Mouse (Mus musculus) layer of hippocampus, adult 11-12 months (tissue): ENCODE measurements around the gene Nacc1.

Experiments
- DNase-seq: peaks from one replicate; pipeline ENCODE4 v3.0.0; 2022; ENCODE audit warnings: low spot score

The Nacc1 gene

DNA sequence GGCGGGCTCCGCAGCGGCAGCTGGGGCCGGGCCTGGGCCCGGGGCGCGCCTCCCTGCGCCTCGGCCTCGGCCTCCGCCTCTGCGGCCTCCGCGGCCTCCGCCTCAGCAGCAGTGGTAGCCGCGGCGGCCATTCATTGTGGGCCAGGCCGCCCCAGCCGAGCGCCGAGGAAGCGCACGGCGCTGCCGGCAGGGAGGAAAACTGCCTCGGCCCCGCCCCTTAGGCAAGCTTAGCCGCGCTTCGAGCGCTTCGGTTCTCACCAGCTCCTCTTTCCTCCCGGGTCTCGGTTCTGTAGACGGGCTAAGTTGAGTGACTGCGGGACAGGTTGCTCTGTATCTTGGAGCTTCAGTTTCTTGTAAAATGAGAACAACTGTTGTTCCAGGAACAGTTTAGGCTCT lies at the start of gene Nacc1:
TSS of gene Nacc1 (minus strand) at position 158 of the 396 bp plus-strand sequence.
- DNase-seq, result peak; percentile 83

DNA sequence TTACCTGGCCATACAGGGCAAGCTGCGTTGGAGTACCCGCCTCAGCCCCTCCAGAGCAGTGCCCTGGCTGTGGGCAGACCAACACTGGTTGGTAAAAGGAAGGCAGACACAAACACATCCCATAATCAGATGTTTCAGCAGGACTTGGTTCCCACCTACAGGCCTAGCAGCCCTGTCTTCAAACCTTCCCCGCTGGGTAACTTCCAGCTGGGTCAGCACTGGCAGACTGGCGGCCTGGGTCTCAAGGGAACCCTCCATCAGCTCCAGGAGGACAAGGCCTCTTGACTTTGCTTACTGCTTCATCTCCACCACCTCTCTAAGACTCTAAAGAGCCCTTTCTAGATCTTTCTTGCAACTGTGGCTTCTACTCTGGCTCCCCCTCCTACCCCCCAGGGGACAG lies 48.9 kb upstream of the Nacc1 start:
- no peak for DNase-seq

DNA sequence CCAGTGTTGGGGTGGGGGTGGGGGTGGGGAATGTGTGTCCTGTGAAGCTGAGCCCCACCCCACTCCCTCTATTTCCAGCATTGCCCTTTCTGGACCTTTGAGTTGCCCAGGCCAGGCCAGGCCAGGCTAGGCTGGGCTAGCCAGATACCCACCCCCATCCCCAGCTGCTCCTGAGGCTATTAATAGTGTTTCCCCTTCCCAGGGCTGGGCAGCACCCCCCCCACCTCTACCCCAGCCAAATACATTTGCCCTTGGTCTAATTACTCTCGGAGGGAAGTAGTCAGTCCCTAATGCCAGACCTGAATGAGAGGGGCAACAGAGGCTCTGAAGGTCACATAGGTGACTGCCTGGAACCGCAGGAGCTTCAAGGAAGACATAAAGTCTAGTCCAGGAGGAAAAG lies 47.9 kb upstream of the Nacc1 start:
- DNase-seq, result no peak

DNA sequence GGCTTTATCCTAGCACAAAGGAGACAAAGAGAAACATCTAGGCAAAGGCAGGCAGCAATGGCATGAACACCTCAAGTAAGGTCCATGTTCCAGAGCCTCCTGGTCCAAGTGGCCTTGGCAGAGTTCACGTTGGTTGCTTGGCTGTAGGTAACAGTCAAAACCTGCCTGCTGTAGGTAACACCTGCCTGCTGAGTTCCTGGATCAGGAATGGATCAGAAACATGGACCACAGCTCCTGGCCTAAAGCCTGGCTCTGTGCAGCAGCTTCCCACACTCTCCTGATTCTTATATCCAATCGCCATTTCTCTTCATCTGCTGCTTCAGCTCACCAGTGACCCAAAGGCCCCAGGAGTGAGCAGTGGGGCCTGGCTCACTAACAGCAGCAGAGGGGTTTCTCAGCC lies 47.0 kb upstream of the Nacc1 start:
- DNase-seq, result no peak

DNA sequence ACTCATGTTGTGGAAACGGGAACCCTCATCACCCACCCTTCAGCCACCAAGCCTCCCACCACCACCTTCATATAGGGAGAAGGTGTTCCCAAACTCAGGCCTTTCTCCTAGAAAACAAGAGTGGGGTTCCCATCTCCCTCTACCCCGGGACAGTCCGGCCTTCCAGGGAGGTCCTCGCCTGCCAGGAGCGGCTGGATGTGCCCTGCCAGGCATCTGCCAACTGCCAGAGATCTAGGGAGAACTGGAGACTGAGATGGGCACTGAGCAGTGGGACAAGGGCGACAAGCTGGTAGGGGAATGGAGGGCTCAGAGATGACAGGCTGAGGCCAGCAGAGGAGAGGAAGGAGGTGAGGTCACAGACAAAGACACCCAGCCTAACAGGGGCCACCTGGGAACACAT lies 46.3 kb upstream of the Nacc1 start:
- DNase-seq, result no peak

DNA sequence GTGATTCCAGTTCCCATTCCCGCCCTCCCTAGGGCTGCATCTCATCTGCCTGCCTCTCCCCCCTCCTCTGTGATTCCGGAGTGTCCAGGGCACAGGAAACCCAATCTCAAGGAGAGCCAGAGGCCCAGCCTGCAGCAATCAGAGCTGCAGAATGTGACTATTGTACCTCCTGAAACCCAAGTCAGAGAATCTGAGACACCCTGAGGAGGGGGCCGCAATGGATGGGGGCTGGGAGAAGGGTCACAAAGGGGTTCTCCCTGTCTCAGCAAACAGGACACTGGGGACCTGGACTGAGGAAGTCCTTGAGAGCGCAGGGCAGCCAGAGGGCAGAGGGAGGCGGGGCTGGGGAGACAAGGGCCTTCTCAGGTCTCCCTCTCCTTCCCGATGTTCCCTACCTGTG lies 45.3 kb upstream of the Nacc1 start:
- DNase-seq, result no peak

DNA sequence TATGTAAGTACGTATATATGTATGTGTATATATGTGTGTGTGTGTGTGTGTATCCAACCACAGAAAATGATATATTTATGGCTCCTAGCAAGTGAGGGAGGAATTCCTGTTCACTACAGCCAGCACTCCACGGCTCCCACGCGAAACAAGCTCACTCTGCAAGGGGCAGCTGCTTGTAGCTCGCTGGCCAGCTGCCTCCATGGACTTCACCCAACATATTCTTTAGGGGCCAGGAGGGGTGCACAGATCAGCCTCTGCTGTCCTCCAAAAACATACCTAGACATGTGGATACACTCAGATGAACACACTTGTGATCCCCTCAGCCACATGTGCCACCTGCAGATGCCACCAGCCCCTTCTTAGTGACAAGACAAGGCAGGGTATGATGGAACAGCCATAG lies 44.9 kb upstream of the Nacc1 start:
- DNase-seq, result peak; percentile 58

DNA sequence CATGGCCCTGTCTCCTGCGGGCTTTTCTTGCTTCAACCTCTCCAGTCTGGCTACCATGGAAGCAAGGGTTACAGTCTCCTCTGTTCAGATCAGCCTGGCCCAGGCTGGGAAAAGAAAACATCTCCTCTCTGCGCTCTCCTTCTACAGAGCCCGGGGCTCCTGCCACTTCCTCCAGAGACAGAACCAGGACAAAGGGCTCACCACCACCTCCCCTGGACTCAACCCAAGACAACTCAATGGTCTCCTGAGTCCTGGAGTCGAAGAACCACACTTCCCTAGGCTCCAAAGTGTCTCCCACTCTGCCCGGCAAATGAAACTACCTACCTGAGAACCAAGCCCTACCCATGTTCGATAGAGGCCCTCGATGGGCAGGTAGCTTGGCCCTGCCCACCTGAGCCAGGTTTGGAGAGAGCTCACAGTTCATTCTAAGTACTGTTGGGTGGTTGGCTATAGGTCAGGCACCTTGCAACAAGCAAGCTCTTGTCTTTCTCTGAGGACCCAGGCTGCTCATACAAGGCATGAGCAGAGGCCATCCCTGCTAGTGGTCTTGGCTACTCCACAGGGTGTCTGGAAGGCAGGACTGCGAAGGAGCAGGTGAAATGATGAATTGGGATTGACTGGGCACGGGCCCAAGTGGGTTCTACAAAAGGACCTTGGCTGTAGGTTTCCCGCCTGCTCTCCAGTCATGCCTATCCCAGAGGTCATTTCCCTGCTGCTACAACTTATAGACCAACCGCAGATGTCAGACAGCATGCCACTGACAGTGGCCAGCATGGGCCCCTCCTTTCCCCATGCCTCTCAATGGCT lies 43.9 kb upstream of the Nacc1 start:
- DNase-seq, result no peak

DNA sequence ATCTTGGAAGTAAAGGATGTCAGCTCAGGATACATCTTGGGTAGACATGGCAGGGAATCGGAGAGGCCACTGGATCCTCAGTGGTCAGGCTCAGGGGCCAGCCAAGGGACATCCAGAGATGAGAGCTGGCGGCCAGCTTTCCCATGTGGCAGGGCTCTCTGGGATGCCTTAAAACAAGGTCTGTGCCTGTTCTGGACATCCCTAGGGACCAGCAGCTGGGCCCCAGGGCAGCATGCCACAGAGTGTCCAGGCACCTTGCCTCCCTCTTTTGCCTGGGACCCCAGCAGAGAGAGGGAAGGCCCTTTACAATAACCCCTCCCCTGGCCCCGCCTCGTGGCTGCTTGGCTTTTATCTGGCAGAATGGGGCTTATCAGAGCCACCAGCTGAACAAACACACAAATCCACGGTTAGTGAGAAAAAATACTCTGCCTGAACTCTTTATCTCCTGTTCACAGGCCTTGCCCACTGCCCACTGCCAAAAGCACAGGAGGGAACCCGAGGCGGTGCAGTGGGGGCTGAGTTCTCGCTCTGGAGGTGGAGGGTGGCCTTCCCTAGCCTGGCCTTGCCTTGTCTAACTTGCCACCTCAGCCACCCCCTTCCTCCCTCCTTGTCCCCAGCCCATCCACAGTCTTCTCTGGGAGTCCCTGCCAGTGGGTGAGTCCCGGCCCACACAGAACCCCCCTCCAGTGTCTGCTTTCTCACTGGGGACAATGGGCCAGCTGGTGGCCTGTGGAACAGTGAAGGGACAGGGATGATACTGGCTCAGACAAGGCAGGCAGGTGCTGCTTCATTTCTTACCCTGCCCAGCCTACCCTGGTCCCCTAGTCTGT lies 43.1 kb upstream of the Nacc1 start:
- DNase-seq, result no peak

DNA sequence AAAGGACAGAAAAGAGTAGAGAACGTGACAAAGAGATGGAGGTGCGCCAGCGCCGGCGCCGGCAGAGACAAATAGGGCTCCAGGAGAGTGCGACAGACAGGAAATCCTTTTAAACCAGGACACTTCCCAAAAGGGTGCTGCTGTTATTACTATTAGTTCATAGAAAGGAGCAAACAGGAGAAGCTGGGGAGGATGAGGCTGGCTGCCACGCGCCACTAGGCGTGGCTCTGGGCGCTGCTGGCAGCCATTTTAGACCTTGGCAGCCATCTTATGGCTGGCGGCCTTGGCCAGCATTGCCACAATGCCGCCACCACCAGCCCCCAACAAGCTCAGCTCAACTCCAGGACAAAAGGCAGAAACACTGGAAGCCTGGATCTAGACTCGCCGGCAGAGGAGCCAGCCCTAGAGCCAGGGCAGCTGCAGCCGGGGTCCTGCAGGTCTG lies 42.3 kb upstream of the Nacc1 start:
- DNase-seq, result no peak

DNA sequence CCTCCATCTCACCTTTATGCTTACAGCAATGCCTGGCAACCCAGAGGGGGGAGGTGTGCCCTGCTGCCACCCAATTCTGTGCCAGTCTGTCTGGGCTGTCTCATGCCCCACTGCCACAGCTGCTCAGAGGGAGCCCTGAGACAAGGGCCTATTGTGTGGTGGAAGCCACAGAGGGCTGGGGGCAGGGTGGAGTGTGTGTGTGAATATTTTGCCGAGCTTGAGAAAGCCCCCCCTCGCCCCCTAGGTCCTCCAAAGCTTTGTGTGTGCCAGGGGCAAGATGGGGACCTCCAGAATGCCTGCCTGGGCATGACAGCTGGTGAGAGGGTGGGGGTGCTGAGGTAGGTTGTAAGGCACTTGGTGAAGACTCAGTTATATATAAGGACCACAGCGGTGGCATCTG lies 40.8 kb upstream of the Nacc1 start:
- peak; percentile 62 for DNase-seq

DNA sequence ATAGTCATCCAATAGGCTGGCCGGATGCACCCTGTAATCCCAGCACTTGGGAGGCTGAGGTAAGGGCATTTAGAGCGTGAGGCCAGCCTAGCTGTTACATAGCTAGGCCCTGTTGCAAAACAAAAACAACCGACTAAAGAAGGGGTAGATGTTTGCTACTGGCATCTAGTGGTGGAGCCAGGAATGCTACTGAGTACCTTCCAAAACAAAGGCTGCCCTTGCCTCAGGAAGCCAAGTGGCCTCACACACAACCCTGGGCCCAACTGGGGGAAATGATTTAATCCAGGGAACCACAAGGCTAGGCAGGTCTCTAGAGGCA lies 38.2 kb upstream of the Nacc1 start:
- peak; percentile 79 for DNase-seq

DNA sequence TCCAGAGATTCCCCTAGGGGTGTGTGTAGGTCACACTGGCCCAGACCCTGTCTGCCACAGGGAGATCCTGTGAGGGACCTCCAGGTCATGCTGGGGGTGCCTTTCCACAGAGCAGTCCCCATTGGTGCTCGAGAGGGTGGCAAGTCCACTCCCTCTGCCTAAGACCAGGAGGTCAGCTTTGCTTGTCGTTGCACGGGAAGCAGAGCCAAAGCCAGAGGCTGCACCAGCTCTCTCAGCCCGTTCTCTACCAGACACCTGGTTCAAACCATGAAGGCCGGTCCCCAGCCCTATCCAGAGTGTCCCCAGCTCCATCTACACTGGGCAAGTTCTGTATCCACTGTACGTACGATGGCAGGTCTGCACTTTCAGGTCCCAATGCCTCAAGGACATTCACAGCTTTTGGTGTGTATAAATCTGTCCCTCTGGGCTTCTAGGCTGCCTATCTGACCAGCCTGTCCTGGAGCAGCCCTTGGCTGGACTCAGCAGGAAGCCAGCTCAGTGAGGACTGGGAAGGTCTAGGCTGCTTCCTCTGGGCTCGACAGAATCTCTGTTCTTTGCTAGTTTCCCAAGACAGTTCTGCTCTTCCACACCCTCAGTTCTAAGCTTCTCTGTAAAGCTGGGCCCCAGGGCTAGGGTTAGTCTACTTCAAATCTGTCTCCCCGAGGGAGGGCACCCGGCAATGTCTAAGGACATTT lies 37.7 kb upstream of the Nacc1 start:
- no peak for DNase-seq

DNA sequence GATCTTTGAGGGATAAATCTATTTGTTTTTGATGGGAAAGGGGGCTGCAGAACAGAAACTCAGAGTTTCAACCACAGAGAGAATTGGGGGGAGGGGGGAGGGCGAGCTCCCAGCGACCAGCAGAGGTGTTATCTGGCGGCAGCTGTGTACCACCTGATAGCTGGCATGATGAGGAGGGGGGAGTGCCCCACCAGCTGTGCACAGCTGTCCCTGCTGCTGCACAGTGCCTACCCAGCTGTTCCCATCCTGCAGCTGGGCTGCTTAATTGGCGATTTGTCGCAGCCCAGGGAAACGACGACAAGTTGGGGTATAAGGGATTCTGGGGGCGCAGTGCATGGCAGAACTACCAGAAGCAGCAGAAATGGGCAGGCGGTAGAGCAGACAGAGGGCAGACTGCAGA lies 37.0 kb upstream of the Nacc1 start:
- no peak for DNase-seq

DNA sequence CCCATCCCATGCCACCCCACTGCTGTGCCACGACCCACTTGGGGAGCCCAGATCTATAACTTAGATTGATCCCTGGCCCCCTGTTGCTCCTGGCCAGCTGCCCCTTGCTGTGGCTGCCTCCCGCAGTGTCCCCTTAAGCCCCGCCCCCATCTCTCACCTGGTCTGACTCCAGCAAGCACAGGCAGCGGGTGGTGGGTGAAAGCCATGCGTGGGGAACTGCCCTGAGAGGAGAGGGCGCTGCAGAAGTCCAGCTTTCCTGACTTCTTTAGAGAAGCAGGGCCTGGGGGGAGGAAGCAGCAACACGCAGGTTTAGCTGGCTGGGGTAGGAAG lies 35.9 kb upstream of the Nacc1 start:
- no peak for DNase-seq

DNA sequence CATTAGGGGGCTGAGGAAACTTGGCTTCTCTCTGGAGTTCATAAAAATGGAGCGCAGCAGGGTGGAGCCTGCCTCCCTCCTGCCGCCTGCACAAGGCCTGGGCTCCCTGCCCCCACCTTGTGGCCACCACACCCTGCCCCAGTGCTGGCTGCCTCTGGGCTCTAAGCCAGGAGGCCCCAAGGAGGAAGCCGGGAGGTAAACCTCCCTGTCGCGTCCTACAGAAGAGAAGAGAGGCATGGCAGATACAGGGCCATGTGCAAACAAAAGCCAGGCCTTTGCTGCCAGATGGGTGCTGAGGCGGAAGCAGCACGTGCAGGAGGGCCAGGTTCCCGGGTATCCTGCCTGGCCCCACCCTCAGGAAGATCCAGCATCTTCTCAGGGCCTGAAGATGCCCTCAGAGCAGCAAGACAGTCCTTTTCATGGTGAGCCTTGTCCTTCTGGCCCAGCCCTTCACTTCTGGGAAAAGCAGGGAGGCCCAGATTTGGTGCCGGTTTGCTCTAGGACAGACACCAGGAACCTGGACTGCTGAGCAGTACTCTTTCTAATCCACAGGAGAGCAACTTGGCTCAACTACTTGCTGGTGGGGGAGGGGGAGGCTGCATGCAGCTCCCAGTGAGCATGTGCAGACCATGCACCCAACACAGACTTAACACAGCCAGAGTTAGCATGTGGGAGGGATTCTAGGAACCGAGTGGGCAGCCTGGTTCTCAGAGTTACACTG lies 35.3 kb upstream of the Nacc1 start, which contains the start of gene G430095P16Rik:
TSS of gene G430095P16Rik (plus strand) at position 158 of the 721 bp plus-strand sequence.
- DNase-seq, result peak; percentile 77

DNA sequence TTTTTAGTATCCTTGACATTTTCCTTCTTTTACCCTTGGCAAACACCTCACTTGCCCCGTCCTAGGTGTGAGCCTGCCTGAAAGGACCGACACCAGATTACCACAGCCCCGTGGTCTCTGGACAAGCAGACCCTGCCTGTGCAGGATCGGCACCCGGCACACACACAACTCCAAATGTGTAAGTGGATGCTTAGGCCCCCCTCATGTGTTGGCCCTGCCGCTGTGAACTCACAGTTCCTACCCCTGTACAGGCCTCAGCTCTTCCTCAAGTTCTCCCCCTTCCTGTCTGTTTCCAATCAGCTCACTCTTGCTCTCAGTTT lies 34.8 kb upstream of the Nacc1 start:
- DNase-seq, result no peak

DNA sequence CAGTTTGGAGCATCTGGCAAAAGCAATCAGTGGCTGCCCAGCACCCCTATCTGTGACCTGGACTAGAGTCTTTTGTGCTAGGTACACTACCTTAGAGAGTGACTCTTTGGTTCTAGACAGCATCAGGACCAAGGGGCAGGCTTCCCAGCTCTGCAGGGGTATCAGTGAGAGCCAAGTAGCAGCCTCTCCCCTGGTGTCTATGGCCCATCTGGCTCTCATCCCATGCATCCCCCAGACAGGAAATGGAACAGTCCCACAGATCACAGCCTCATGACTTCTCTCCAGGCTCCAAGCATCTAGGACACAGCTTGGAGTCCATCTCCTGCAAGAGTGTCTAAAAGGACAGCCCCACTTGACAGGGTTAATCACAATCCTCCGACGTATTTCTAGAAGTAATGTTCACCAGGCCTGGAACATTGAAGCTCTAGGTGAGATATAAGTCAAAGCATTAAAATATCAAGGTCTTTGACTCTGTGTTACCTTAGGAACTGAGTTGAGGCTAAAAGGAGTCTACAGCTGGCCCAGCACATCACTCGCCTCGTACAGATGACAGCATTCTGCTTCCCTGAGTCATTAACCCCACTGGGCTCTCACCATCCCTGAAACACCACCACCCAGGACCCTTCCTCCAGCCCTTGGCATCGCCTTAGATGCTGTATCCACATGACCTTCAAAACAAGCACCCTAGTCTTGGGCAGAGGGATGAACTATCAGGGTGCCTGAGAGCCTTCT lies 31.5 kb upstream of the Nacc1 start:
- DNase-seq, result no peak

DNA sequence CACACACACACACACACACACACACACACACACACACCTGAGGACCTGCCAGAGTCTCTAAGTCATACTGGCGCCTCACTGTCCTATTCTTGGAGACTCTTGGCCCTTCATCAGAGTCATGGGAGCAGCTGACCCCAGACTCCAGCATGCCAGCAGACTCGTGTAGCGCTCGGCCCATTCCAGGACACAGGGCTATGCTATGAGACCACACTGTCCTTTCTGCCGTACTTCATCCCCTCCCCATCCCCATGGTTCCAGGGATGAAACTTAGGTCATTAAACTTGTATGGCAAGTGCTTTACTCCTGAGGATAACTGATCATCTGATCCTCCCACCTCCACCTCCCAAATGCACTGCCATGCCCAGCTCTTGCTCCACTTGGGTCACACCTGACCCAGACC lies 30.8 kb upstream of the Nacc1 start:
- DNase-seq, result no peak

DNA sequence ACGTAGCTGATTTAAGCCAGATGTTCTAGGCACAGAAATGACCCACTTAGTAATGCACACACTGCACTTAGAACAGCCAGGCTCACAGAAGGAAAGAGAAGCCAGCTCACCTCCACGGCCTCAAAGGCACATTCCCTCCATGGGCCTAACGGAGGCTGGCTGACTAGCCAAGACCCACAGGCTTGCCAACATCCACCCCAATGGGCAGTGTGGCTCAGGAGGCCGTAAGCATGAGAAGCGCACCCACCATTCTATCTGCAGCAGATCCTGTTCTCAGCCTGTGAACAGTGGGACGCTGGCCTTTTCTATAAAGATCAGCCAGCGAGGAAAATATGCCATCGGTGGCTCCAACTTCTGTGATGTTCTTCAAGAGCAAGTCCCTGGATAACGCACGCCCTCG lies 29.1 kb upstream of the Nacc1 start:
- no peak for DNase-seq

DNA sequence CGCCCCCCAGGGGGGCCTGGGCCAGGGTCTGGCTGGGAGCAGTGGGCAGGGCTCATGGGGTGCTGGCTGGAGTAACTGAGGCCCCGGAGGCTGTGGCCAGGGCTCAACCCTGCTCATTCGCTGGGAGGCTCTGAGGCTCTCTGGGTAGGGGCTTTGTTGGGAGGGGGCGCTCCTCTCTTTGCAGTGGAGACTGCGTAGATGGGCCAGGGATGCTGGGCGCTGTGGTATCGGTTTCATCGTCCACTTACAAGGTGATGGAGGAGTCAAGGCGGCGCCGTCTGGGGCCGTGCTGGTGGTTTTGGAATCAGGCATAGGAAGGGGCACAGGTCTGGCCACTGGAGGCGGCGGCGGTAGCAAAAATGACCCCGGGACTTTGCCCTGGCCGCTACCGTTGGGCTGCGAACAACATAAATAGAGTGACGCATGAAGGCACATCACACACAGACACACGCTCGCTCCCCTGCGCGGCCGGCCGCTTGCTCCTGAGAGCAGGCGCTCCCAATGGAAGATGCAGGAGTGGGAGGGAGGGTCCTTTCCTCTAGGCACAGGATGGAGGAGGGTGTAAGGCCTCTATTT lies 28.3 kb upstream of the Nacc1 start:
- DNase-seq, result no peak
